Mouse (Mus musculus) A20 (cell line): ENCODE measurements at regions not wholly inside any gene's neighbourhood (a gene's known extent, or its start where the extent isn't known, plus 50 kb on each side); places are given as distances from the start of the nearest gene placed in this dataset.
A peak's percentile ranks its signal among the peaks of the same experiment; 100 is the strongest.

Experiments
- DNase-seq: peaks from one replicate; pipeline ENCODE4 v3.0.0-alpha.2; 2011; ENCODE audit warnings: low read depth, low spot score

DNA sequence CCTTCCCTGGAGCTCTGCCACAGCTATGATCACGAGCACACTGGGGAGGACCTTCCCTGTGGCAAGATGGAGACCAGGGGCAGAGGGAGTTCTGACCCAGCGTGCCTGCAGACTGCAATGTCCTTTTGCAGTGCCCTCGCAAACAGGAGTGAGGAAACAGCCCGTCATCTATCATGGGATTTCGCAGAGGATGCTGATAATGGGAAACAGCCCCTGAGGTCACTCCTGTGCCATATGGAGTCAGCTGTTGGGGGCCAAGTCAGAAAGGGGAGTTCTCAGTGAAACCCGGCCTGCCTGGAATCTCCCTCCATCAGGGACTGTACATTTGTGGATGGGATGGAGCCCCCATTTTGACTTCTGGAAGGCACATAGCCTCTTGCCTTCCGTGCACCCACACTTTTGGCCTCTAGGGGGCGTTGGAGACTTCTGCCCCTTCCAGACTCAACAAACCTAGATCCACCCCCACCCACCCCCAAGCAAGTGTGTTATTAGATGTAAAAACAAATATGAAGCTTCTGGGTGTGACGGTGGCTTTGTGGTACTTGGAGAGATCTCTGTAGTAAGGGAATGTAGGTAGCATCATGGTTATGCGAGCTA lies 98.1 kb downstream of the Kdr start:
- DNase-seq: peak; percentile 7

DNA sequence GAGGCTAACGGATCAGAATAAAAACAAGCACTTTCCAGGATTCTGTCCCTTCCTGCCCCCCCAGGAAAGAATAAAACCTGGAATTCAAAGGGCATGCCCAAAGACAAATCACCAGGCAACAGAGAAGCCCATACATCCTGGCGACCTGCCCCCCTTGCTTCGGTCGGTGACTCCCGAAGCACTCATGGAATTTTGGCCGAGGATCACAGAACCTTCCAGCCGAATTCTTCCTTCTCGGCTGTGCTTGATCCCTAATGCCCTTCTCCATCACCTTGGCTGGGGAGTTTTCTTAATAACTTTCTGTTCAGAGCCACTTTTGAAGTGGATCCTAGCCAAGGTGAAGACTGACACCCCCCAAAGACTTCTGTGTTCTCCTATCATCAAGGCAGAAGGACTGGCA lies 99.9 kb downstream of the Kdr start:
- DNase-seq: no peak

DNA sequence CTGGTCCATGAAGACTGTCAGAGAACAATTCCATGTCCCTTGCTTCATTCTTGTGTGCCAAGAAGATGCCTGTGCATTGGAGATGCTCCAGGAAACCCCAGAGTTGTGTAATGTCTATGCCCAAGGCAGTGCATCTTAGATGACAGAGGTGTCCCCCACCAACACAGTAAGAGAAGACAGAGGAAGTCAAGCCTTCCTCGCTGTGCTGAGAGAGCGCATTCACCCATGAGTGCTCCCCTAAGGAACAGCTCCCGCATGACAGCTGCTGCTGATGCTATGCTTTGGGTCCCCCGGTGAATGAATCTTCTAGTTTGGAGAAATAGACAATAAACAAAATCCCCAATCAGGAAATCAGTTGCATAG lies 100.7 kb downstream of the Kdr start:
- DNase-seq: no peak

DNA sequence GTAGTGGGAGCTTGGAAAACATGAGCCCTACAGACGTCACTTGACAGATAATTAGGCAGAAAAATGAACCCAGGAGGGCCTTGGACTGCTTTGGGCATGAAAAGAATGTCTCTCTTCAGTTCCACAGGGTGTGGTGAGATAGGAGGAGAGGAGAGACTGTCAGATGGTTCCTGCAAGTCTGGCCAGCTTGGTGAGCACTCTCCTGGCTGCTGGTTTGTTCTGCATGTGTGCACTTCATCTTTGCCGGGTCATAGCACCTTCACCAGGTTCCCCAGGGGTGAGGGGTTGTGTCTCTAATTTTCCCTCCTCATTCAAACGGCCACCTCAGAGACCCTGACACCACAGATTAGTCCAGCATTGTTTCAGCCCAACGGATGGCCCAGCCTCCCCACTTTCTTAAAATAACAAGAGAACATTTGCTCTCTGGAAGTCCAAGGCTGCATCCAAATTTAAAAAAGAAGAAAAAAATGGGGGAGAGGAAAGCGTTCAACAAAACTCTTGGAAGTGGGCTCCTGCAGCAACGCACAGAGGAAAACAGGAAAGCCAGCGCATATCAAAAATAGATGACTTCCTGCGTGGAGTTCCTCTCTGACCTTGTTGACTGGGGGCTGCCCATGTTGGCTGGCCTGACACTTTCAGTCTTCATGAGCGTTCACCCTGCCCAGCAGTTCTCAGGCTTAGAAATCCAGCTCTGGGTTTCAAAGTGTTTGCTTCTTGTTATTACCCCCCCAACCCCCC lies 101.2 kb downstream of the Kdr start:
- no peak for DNase-seq

DNA sequence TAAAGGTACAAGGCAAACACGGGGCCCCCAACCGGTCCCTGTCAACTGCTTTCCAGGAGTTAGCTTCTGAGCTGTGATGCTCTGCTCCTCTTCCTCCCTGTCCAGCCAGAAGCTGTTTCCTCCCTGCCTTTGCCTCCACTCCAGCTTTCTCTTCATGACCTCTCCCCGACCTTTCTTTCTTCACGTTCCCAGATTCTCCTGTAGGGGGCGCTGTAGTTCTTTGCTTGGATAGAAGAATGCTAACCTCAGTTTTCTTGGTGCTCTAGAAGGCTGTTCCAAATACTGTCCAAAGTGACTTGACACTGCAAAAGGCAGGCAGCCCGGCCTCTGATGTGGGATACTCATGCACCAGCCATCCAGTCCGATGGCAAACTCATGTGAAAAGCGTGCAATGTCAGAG lies 107.1 kb downstream of the Kdr start:
- DNase-seq: peak; percentile 62

DNA sequence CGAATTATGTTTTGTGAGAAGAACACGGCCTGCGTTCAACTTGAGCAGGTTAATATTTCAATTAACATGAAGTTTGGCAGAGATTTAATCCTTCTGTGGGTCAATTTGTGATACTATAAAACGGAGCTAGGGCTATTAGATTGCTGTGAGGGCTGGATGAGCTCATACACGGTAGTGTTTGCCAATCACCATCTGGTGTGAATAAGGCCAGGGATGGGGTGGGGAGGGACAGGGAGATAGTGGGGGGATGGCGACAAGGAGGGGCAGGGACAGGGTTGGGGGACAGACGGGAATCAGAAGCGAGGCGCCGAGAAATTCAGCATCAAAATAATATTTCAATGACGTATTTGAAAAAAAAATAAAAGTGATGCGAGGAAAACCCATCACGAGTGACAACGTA lies 107.6 kb downstream of the Kdr start:
- DNase-seq: no peak

DNA sequence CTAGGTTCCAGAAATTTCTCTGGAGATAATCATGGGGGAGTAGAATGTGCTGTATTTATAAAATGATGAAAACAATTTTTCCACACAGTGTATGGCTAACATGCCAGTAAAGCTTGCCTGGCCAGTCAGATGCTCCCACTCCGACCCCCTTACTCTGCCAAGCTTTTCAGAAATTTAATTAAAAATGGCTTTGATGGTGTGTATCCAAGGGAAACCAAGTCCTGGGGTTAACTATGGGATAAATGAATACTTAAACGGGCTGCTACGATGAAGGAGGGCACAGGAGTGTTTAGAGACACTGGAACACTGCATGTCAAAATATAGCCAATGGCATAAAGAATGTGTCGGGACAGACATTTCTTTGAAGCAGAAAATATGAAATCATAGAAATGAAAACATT lies 108.7 kb downstream of the Kdr start:
- DNase-seq: no peak

DNA sequence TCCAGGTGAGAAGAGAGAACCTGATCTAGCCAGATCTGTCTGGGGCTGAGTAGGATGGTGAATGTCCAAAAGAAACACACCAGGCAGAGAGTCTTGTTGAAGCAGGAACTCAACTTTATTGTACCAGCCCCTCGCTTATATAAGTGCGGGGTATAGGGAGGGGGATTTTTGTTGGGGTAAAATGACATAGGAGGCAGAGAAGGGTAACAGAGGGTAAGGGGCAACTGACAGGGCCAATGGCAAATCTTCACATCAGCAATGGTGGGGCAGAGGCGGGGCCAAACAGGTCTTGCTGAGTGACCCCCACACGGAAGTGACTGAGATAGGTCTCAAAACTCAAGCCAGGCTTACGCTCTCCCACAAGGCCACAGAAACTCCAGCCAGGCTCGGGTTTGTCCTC lies 113.2 kb downstream of the Kdr start:
- no peak for DNase-seq

DNA sequence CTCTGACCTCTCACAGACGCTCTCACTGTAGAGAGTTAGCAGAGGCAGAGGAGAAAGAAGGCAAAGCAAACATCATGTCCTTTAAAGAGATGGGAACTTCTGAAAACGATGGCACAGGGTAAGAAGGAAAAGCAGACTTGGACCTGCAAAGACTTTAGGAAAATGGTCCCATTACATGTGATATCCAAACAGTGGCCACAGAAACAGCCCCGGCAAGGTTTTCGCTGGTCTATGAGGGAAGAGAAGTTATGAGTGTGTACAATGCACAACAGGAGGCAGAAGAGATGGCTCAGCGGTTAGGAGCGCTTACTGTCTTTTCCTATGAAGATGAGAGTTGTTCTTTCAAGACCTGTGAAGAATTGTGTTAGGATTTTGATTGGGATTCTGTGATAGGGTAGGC lies 114.9 kb downstream of the Kdr start:
- DNase-seq: no peak

DNA sequence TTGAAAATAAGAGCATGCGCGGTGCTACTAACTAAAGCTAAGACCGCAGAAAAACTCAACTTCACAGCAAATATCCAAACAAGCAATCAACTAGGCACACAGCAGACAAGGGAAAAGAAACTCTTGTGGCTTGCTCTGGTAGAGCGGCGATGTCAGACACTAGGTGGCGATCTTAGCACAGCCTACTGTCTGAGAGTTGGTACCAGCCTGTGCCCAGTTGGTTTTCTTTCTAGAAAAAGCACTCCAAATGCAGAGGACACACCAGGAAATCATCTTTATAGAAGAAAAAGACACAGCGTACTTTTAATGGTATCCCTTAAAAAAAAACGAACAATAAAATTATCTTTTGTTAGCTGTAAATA lies 115.6 kb downstream of the Kdr start:
- DNase-seq: peak; percentile 40

DNA sequence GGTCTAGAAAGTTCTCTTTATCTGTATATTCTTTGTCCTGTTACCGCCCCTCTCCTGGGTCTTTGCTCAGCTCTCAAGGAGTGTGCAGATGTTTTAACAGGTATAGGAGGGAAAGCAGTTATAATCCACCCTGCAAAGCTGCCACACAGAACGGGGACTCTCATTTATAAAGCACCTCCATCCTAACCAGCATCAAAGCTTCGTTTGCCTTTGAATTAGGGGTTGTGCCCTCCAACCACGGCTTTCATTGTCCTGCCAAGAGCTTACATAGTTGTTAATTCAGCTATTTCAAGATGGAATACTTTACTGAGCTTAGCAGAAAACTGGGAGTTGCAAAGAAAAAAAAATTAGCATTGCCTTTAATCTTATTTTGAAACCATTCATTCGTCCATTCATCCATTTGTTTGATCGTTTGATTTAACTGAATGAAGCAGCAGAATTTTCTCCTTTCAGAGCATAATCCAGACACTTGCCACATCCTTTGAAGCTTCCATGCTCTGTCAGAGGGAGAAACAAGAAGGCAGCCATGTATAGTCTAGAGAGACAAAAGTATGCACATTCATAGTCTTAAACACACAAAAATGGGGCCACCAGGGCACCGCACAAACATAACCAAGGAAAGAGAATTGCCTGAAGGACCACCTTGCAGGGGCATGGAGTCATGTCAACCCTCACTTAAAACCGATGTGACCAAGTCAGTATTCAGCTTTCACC lies 116.2 kb downstream of the Kdr start:
- DNase-seq: no peak

DNA sequence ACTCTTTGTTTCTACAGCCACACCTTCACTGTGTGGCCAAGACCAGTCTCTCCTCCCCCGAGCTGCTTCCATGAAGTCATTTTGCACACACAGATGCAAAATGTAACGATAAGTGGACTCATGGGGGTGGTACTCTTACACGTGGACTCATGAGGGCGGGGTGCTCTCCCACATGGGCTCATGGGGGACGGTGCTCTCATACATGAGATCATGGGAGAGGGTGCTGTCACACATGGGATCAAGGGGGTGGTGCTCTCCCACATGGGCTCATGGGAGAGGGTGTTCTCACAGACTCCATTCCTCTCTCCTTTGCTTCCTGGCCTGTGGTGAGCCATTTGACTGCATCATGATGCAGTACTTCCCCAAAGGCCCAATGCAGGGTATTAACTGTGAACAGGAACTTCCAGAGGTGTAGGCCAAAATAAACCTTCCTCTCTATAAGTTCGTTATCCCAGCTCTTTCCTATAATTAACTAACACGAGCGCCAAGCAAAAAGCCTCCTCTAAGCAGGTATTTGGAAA lies 118.9 kb downstream of the Kdr start:
- no peak for DNase-seq

DNA sequence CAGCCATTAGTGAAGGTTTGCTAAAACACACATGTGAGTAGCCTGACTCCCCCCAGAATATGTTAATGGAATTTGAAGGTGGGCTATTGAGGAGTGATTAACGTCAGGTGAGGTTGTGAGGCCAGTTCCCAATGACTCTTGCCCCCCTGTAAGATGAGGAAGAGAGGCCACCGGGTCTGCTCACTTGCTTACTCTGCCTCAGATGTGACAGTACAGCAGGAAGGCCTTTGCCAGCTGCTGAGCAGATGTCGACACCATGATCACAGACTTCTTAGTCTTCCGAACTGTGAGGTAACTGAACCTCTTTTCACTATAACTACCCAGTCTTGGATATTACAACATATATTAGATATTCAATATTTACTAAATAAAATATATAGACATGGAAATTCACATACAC lies 127.4 kb downstream of the Kdr start:
- DNase-seq: no peak

DNA sequence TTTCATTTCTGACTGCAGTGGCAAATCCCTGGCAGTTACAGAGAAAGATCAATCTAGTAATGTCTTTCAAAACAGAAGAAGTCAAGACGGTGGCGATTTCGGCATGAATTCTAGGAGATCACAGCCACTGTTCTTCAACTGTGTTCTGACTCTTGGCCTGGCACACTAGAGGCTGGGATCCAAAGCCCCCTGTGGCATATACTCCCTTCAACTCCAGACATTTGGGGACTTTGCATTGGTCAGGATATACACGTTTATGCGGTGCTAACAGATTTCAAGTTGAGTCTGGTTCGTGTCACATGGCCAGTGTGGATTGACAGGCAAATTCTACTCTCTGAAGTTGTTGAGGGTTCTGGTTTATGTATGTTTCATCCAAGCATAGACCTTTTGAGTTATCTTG lies 130.3 kb downstream of the Kdr start:
- no peak for DNase-seq

DNA sequence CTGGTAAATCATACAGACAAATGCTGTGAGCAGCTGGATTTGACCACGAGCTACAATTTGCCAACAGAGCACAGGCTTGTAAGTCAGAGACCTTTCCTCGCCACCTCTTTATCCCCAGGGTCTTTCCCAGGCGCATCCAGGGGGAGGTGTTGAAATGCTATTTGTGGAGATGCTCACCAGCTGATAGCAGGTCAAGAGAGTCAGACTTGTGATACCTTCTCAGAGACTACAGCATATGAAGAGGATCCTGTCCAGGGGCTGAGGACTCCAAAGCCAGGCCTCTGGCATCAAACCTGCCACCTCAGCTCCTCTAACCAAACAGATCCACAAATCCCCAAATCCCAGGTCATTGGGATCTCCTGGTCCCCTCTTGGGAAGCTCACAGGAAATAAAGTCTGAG lies 130.9 kb downstream of the Kdr start:
- DNase-seq: no peak

DNA sequence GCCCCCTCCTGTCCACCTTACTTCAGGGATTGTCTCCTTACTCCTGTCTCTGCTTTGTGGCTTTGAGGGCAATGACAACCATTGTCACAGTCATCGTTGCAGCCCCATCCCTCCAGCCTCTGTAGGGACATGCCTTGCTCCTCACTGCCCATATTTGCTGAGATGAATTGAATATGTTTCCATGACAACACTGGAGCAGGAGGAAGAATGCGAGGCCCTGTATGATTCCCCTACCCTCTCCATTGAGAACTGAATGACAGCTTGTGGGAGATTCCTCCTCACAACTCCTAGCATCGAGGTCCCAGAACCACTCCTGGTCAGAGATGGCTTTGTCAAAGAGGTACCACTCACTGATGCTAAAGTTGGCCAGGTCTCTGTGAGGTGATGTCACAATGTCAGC lies 132.2 kb downstream of the Kdr start:
- DNase-seq: no peak

DNA sequence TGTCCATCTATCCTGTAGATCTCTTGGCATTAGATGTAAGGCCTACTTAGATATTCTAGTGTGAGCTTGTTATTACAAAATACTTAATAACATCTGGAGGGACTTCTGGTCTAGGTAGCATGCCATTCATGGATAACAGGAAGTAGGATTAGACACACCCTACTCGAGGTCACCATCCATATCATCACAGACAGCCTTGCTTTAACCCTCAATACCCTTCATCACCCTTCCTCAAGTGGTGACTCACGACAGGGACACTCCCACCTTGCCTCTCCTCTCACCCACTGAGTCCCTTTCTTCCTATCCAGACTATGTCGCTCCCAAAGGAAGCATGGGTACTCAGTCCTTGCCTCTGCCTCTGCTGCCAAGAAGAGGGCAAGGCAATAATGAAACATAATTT lies 134.5 kb downstream of the Kdr start:
- no peak for DNase-seq

DNA sequence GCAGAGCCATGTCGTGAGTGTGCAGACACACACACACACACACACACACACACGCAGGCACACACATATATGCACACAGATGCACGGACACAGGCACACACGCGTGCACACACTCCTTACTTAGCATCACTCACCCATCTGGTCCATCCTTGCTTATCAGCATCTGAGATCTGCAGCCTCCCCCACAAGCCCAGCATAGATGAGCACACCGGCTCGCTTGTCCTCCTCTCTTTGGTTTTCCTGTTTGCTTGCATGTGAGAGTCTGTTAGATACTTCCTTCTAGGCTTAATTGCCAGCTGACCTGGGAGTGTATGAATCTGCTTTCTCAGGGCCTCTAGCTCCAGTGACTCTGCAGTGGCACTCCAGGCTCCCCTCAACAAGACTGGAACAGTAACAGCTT lies 137.8 kb downstream of the Kdr start:
- no peak for DNase-seq

DNA sequence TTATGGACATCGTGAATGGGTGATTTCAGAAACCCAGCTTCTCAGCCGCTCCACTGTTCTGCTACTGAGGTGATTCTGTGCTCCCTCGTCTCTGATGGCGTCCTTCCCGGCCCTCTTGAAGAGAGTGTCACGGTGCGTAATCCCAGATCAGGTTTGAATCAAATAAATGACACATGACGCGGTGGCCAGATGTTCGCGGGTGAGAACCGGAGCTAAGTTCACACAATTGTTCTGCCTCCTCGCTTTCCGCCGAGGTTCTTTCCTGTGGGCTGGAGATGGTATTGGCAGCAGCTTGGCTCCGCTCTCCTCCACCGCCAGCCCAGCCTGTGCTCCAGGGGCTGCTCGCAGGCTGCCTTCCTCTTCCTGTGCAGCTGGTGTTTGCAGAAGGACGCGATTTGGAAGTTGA lies 142.7 kb downstream of the Kdr start:
- DNase-seq: no peak

DNA sequence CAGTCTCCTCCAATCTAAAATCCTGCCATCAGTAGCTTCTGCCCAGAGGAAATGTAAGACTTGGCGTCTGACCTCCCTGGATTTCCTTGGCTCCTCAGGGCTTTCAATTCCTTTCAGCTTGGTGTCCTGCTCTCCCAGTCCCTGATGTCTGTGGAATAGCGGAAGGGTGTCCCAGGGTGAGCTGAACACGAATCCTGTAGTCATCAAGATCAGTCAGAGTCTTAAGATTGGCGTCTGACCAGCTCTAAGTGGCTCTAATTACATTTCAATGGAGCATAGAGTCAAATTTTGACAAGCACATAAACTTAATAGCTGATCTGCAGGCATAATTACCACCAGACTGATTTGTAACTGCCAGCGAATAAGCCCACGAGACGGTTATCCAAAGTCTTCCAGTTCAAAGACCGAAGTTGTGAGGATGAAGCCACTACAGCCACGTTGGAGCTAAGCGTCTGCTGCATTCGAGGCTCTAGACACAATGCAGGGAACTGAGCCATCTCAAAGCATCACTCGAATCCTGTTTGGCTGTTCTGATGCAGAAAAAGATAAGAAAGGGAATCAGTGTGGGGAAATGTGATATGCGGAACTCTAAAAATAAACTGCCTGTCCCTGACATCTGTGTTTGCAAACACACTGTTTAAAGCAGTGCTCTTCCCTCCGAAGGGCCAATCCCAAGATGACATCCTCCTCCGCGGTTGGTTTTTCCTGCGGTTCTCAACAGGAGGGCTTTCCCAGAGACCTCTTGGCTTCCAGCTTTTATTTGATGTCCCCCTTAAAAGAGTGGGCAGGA lies 143.3 kb downstream of the Kdr start:
- no peak for DNase-seq

DNA sequence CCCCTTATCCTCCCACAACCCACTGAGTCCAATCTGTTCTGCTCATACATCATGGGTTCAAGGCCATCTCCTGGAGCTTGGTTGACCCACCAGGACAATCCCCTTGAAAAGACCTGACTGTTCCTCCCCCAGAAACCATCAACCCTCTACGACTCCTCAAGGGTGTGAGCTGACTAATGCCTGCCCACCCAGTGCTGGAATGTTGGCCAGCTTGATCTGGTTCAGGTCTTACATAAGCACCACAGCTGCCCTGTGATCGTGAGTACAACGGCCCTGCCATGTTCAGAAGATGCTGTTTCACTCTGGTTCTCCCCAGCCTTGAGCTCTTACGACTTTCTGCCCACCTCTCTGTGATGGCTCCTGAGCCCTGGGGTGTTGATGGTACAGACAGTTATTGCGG lies 145.9 kb downstream of the Kdr start:
- DNase-seq: no peak
